Mouse (Mus musculus) heart, embryonic 15.5 days (tissue): Measurements from ENCODE around the gene Wbp2nl. TPM values are rescaled to one million over a fixed set of nuclear protein-coding genes. Genes with fewer than 3 reads are reported as not detected.

ENCODE experiments used
- polyA plus RNA-seq: library from polyadenylated mRNA; unstranded; fragments of >200 nt; fragmentation: Nextera tagmentation; extraction: Ambion mirVana; gene quantifications from 2 replicates; pipeline ENCODE4 v1.2.1, GENCODE M21; 2015

The Wbp2nl gene
- polyA plus RNA-seq, 1 experiment from 2014 or later: 0.23 TPM

Other genes with a start within 250 kb of the Wbp2nl start
- not detected in 2 replicates for gene 4930407I10Rik, start 239.8 kb upstream of the Wbp2nl start, polyA plus RNA-seq
- gene Mei1, start 229.0 kb upstream of the Wbp2nl start, polyA plus RNA-seq: 0.05 TPM in 1 of 2 replicates, not detected in the other
- 7.4 and 11.9 TPM in 2 replicates for gene Ccdc134, start 171.0 kb upstream of the Wbp2nl start, polyA plus RNA-seq
- 73.8 and 106 TPM in 2 replicates for gene Srebf2, start 151.8 kb upstream of the Wbp2nl start, polyA plus RNA-seq
- 0.22 and 0.25 TPM in 2 replicates for gene Shisa8, start 86.1 kb upstream of the Wbp2nl start, polyA plus RNA-seq
- not detected in 2 replicates for gene Tnfrsf13c, start 74.6 kb upstream of the Wbp2nl start, polyA plus RNA-seq
- 54.0 and 55.7 TPM in 2 replicates for gene Cenpm, start 54.2 kb upstream of the Wbp2nl start, polyA plus RNA-seq
- not detected in 2 replicates for gene 1500009C09Rik, start 46.6 kb upstream of the Wbp2nl start, polyA plus RNA-seq
- 3.4 and 5.2 TPM in 2 replicates for gene Sept3, start 24.1 kb upstream of the Wbp2nl start, polyA plus RNA-seq
- gene Naga, start 40.0 kb downstream of the Wbp2nl start, polyA plus RNA-seq: 39.1 and 52.3 TPM in 2 replicates
- 6.3 and 11.5 TPM in 2 replicates for gene Pheta2, start 40.0 kb downstream of the Wbp2nl start, polyA plus RNA-seq
- gene Smdt1, start 40.0 kb downstream of the Wbp2nl start, polyA plus RNA-seq: 334 and 337 TPM in 2 replicates
- 483 and 678 TPM in 2 replicates for gene Ndufa6, start 55.4 kb downstream of the Wbp2nl start, polyA plus RNA-seq
- gene Cyp2d22, start 81.3 kb downstream of the Wbp2nl start, polyA plus RNA-seq: 12.3 and 14.2 TPM in 2 replicates
- gene Cyp2d11, start 95.1 kb downstream of the Wbp2nl start, polyA plus RNA-seq: not detected in 2 replicates
- 1.0 TPM in 1 of 2 replicates, not detected in the other for gene Cyp2d10, start 108.2 kb downstream of the Wbp2nl start, polyA plus RNA-seq
- not detected in 2 replicates for gene Cyp2d9, start 134.5 kb downstream of the Wbp2nl start, polyA plus RNA-seq